Mouse (Mus musculus) thymus, adult 2 months (tissue): ENCODE data around the gene Adck1. TPM values are rescaled to one million over a fixed set of nuclear protein-coding genes. Genes with fewer than 3 reads are reported as not detected.
"Not testable (repeated sequence)": the region's sequence is repeated elsewhere in the genome, so short reads cannot be mapped to it uniquely, and the experiment has no call there.

Experiments
- DNase-seq: peaks from one replicate; pipeline ENCODE4 v3.0.0; 2021
- H3K27ac ChIP-seq: fragments of 200-500 bp; 2 replicates; pipeline ENCODE4 v1.5.1; 2012; ENCODE audit warnings: low read length, control low read depth; ENCODE audit not compliant: control insufficient read depth, insufficient read depth
- H3K27me3 ChIP-seq: fragments of 200-500 bp; 2 replicates; pipeline ENCODE4 v1.6.1; 2012; ENCODE audit warnings: mild to moderate bottlenecking, low read length, moderate library complexity, mixed read lengths; ENCODE audit not compliant: control insufficient read depth, insufficient read depth
- H3K36me3 ChIP-seq: fragments of 200-500 bp; 2 replicates; pipeline ENCODE4 v1.6.1; 2012; ENCODE audit warnings: mild to moderate bottlenecking, low read length, moderate library complexity; ENCODE audit not compliant: control insufficient read depth, insufficient read depth
- H3K4me1 ChIP-seq: fragments of 200-500 bp; replicated peaks from 2 replicates; pipeline ENCODE4 v1.6.1; 2012; ENCODE audit warnings: low read length; ENCODE audit not compliant: control insufficient read depth, insufficient read depth
- H3K4me3 ChIP-seq: fragments of 200-500 bp; 2 replicates; pipeline ENCODE4 v1.5.1; 2012; ENCODE audit warnings: mild to moderate bottlenecking, low read length, control low read depth, moderate library complexity; ENCODE audit not compliant: control insufficient read depth, insufficient read depth
- CTCF ChIP-seq: fragments of 200-500 bp; IDR thresholded peaks from 2 replicates; pipeline ENCODE4 v1.5.1; 2012; ENCODE audit warnings: mild to moderate bottlenecking, control low read depth, low read length, moderate library complexity, borderline replicate concordance; ENCODE audit not compliant: control insufficient read depth, poor library complexity, insufficient read depth; ENCODE audit errors: extremely low read depth
- POLR2A ChIP-seq: fragments of 200-500 bp; IDR thresholded peaks from 2 replicates; pipeline ENCODE4 v1.6.1; 2012; ENCODE audit warnings: mild to moderate bottlenecking, low read length, control low read depth, moderate library complexity; ENCODE audit not compliant: control insufficient read depth, poor library complexity, insufficient read depth; ENCODE audit errors: extremely low read depth
- WGBS: fragments of 180-500 bp; shearing (Covaris S2); methylation state at CpG from one replicate; pipeline ENCODE4 v1.1.7; 2018; 5-methylcytosine and 5-hydroxymethylcytosine counted together
- polyA plus RNA-seq: library from polyadenylated mRNA; depleted of rRNA; stranded (reverse); fragments of >200 nt; gene quantifications from 2 replicates; pipeline ENCODE4 v1.2.3, GENCODE M21; 2012

Adck1 gene
- polyA plus RNA-seq, 1 experiment, result 29.0 TPM

DNA sequence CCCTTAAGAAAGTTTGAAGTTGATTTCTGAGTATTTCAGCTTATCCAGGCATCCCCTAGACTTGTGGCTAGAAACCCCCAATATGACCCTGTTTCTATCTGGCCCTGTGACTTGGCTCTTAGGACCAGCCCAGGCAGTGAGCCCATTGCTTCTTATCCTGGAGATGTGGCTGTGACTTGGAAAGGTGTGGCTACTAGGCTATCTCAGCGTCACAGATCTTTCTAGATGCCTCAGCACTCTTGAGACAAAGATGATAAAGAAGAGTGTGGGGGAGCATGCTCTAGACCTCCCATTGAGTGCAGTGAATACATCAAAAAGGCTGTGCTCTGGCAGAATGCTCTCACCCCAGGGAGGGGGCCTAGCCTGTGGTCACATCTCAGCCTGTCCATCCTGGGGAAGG lies 99.1 kb downstream of the Adck1 start:
- H3K27me3 ChIP-seq, result no peaks in the 10 kb centered on the region
- no peak overlapping the region for H3K27ac ChIP-seq
- H3K4me1 ChIP-seq, result no peaks in the 10 kb centered on the region
- 100% methylated on average over 1 of the region's 1 CpGs for WGBS
- H3K4me3 ChIP-seq, result no peak overlapping the region
- no peaks in the 10 kb centered on the region for H3K36me3 ChIP-seq
- TF ChIP-seq POLR2A (no peak), CTCF (no peak)
- no peak for DNase-seq

DNA sequence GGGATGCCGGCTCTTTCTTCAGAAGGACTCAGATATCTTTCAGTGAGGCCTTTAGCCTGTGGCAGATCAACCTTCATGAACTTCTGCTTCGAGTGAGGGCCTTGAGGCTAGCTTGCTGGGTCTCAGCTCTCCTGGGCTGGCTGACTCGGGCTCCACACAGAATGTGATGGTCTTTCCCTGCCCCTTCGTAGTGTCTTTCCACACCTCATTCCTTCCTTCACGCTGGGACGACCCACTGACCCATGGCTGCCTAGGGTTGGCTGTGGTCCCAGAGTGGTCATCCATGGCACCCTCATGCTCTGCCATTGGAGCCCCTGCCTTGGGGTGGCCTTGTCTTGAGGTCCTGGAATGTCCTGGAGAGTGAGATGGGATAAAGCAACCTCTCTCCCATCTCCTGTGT lies 100.7 kb downstream of the Adck1 start:
- H3K36me3 ChIP-seq, result no peaks in the 10 kb centered on the region
- no peak overlapping the region for H3K27ac ChIP-seq
- DNase-seq, result no peak
- H3K4me1 ChIP-seq, result no peaks in the 10 kb centered on the region
- TF ChIP-seq CTCF, result no peak
- TF ChIP-seq POLR2A, result no peak
- 96% methylated on average over 6 of the region's 6 CpGs for WGBS
- H3K4me3 ChIP-seq, result no peak overlapping the region
- no peaks in the 10 kb centered on the region for H3K27me3 ChIP-seq

DNA sequence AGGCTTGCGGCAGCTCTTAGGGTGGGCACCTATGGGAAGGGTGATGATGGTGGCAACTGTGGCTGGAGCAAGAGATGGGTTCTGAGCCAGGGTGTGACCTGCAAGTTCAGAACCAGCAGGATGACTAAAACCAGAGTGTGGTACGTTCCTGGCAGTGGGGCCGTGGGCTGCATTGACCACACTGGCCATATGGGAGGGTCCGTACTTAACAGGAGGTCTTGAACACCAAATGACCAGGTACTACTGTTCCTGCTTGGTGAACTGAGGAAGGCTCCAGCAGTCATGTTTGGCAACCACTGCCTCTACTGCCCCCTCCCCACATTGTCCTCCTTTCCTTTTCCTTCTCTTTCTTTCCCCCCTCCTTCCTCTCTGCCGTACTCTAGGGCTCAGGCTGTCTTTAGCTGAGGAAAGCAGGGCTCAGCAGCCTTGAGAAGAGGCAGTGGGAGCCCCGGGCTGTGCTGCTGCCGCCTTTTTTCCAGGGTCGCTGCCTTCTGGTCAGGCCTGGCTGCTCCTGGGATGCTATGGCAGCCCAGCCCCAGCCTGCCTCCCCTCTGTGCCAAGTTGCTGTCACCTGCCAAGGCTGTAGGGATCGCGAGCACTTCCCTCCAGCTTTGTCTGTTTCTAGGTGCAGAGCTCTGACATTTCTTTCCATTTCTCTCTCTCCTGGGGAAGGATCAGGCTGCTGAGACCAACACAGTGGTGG lies 103.4 kb downstream of the Adck1 start:
- H3K4me3 ChIP-seq, result no peak overlapping the region
- no peaks in the 10 kb centered on the region for H3K36me3 ChIP-seq
- peaks cover 3% of the 10 kb centered on the region; the same call in 1 of the 2 replicates for H3K4me1 ChIP-seq
- DNase-seq, result no peak
- no peak for TF ChIP-seq POLR2A
- H3K27ac ChIP-seq, result no peak overlapping the region
- 93% methylated on average over 10 of the region's 10 CpGs for WGBS
- H3K27me3 ChIP-seq, result no peaks in the 10 kb centered on the region

DNA sequence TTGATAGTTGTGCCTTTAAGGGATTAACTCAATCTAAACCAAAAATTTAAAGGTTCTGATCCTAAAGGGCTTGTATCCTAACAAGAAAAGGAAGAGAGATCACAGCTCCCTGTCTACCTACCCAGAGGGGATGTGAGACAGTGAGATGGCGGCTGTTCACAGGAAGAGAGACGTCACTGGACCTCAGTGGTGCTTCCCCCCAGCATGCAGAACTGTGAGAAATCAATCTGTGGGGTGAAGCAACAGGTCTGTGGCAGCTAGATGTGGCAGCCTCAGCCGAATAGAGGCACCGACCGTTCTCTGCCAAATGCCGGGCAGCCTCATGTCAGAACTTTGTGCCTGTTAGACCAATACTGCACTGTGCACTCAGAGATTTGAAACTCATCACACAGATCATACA lies 106.4 kb downstream of the Adck1 start:
- no peak for TF ChIP-seq POLR2A
- no peak for TF ChIP-seq CTCF
- no peak overlapping the region for H3K27ac ChIP-seq
- peaks cover 3% of the 10 kb centered on the region; the same call in 1 of the 2 replicates for H3K4me1 ChIP-seq
- WGBS, result 26% methylated on average over 6 of the region's 6 CpGs
- no peak overlapping the region for H3K4me3 ChIP-seq
- H3K36me3 ChIP-seq, result no peaks in the 10 kb centered on the region
- H3K27me3 ChIP-seq, result no peaks in the 10 kb centered on the region
- DNase-seq, result no peak

DNA sequence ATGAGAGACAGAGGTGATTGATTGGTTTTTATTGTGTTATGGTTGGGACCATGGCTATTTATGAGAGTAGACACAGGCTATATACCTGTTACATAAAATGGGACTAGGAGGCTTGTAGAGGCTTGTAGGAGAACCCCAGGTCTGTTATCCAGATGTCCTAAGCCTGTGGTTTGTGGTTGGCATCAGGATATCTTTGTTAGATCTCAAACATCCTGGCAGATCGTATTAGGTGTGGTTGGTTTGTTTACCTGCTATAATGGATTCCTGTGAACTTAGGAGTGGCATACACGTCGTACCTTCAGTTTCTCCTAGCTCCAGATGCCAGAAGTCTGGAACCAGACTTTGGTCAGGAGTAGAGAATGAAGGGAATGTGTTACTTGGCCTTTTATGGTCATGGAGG lies 106.9 kb downstream of the Adck1 start:
- Histone ChIP-seq H3K4me3 (no peak overlapping the region), H3K27me3 (no peaks in the 10 kb centered on the region), H3K27ac (no peak overlapping the region), H3K4me1 (peaks cover 3% of the 10 kb centered on the region; the same call in 1 of the 2 replicates), H3K36me3 (no peaks in the 10 kb centered on the region)
- WGBS, result 5% methylated on average over 3 of the region's 3 CpGs
- no peak for DNase-seq
- no peak for TF ChIP-seq POLR2A
- TF ChIP-seq CTCF, result no peak

DNA sequence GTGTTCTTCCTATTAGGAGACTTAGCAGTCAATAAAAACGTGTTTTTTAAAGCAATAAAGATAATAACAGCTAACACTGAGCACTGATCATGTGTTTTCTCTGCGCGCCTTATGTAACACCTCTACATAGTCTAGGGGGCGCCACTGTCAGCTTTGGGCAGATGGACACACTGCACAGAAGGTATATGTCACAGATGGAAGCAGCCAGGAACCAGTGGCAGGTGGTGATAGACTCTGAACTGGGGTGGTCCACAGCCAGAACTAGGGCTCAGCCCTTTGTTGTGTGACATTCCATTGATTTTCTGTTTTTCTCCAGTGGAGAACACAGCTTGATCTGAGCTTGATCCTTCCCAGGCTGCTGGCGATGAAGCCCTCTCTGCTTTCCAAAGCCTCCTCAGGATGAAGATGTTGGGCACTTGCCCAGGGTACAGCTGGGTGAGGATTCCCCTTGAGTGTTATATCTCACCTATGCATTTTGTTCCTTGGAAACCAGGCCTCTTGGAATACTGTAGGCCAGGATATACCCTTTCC lies 107.6 kb downstream of the Adck1 start:
- WGBS, result 86% methylated on average over 5 of the region's 5 CpGs
- Histone ChIP-seq H3K27ac (no peak overlapping the region), H3K27me3 (no peaks in the 10 kb centered on the region), H3K4me1 (peaks cover 3% of the 10 kb centered on the region; the same call in 1 of the 2 replicates), H3K36me3 (no peaks in the 10 kb centered on the region), H3K4me3 (no peak overlapping the region)
- TF ChIP-seq CTCF (no peak), POLR2A (no peak)
- DNase-seq, result no peak

DNA sequence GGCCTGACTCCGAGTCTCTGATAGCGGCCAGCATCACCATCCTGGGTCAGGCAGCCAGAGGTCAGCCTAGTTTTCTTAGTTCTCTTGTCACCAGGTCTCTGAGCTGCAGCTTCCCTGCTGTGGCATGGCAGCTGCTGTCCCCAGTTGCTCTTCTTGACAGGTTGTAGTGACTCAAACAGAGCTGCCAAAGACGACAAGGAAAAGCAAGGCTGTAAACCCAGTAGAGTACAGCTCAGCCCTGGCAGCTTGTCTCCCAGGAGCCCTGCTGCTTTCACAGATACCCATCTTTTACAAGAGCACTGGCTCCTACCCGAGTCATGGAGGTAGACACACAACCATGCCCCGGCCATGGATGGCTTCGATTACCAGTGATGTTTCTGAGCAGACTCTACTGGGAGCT lies 108.3 kb downstream of the Adck1 start:
- peaks cover 3% of the 10 kb centered on the region; the same call in 1 of the 2 replicates for H3K4me1 ChIP-seq
- DNase-seq, result no peak
- no peaks in the 10 kb centered on the region for H3K36me3 ChIP-seq
- no peak for TF ChIP-seq CTCF
- no peak for TF ChIP-seq POLR2A
- no peak overlapping the region for H3K27ac ChIP-seq
- no peak overlapping the region for H3K4me3 ChIP-seq
- WGBS, result 90% methylated on average over 6 of the region's 6 CpGs
- H3K27me3 ChIP-seq, result no peaks in the 10 kb centered on the region

DNA sequence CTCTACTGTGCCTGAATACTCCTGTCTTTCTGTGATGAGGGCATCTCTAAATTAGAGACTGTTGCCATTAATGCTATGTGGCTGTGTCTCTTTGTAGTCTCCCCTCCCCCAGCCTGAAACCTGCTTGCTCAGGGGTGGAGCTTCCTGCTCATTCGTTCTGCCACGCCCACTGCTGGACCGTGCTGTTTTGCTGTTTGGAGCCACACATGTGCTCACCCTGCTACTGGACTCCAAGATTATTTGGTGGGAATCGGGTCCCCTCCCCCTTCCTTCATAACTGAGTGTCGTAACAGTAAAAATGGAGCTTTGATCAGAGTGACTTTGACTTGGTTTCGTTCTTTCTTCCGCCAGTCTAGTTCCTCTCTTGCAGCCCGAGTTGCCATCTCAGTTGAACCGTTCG lies 111.5 kb downstream of the Adck1 start:
- DNase-seq, result peak; percentile 12
- not testable (repeated sequence) for H3K36me3 ChIP-seq, H3K27ac ChIP-seq, H3K27me3 ChIP-seq, H3K4me1 ChIP-seq
- peak overlapping the region; percentile 37 for H3K4me3 ChIP-seq
- 50% methylated on average over 10 of the region's 10 CpGs for WGBS
